Mouse (Mus musculus): ENCODE results near the gene Gpsm2.

Gpsm2 gene

DNA sequence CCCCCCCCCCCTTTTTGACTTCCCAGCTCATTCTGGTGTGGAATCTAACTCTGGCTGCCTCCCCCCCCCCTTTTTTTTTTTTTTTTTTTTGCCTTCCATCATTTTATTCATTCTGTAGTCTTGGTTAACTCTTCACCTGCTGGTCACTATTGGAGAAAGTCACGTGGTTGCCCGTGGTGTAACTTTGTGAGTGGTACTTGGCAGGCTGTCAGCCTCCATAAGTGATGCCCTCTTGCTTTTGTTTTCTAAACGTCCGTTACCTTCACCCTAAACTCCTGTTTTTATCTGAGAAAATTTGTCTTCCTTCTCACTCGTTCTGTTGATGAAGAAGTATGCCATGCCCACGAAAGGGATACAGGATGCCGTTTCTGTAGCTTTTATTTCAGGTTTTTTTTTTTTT lies 66.6 kb downstream of the Gpsm2 start:
- no peak for DNase-seq (ENCODE audit: low read depth, low spot score)

- DNase-seq (ENCODE audit: low read depth, low spot score) = no peak
Measured at GRCm38 (mm10) chr3:108654566-108654965, 67.5 kb downstream of the Gpsm2 start.

- DNase-seq (ENCODE audit: low read depth, low spot score) = peak; percentile 97
Measured at GRCm38 (mm10) chr3:108653710-108654379, 68.3 kb downstream of the Gpsm2 start, which contains the start of gene Clcc1. TSS of gene Clcc1 (plus strand) at chr3:108653913.

GRCm38 (mm10) chr3:108652866-108653642 lies 69.1 kb downstream of the Gpsm2 start:
- peak; percentile 36 for DNase-seq (ENCODE audit: low read depth, low spot score)

- DNase-seq (ENCODE audit: low read depth, low spot score) = peak; percentile 30
Measured at GRCm38 (mm10) chr3:108647681-108648080, 74.4 kb downstream of the Gpsm2 start.

DNA sequence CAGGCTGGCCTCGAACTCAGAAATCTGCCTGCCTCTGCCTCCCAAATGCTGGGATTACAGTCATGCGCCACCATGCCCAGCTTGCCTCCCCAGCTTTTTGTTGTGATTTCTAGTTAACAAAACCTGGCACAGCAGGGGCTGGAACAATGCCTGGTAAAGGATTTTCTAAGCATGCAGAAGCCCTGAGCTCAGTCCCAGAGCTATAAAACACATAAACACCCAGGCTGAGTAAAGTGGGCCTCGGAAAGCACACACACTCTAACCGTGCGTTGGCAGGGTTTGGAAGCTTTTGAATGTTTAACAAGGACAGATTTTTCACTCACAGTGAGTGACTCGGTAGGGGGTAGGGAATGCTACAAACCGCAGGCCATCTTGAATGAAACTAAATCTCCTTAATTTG lies 76.1 kb downstream of the Gpsm2 start:
- DNase-seq (ENCODE audit: low read depth, low spot score) = peak; percentile 50

- no peak for DNase-seq (ENCODE audit: low read depth, low spot score)
Measured at GRCm38 (mm10) chr3:108644856-108645255, 77.3 kb downstream of the Gpsm2 start.

GRCm38 (mm10) chr3:108640998-108641397 lies 81.1 kb downstream of the Gpsm2 start:
- no peak for DNase-seq (ENCODE audit: low read depth, low spot score)

- no peak for DNase-seq (ENCODE audit: low read depth, low spot score)
Measured at GRCm38 (mm10) chr3:108639412-108639811, 82.7 kb downstream of the Gpsm2 start.

GRCm38 (mm10) chr3:108634761-108635160 lies 87.3 kb downstream of the Gpsm2 start:
- no peak for DNase-seq (ENCODE audit: low read depth, low spot score)

Measured in ZHBTc4 (cell line).